Mouse (Mus musculus) brain, adult 2 months (tissue): ENCODE data around the gene Mndal.
"Not testable (repeated sequence)": the region's sequence is repeated elsewhere in the genome, so short reads cannot be mapped to it uniquely, and the experiment has no call there.

Experiments used
- DNase-seq: peaks from one replicate; pipeline ENCODE4 v3.0.0; 2011; ENCODE audit warnings: low read depth, low spot score

Gene Mndal

GRCm38 (mm10) chr1:173941924-173942779 is at the start of gene Mndal, which contains the start of gene Ifi203:
Mndal (minus strand) TSS chr1:173942491.
Ifi203 (minus strand) TSS chr1:173942672.
- DNase-seq, result not testable (repeated sequence)

- not testable (repeated sequence) for DNase-seq
Observed at GRCm38 (mm10) chr1:173982694-173983305, 40.5 kb upstream of the Mndal start, which contains the start of gene Ifi202b. Ifi202b (minus strand) TSS chr1:173982744.

- DNase-seq, result not testable (repeated sequence)
Observed at GRCm38 (mm10) chr1:173981038-173981437, 38.7 kb upstream of the Mndal start.

- DNase-seq, result no peak
Observed at GRCm38 (mm10) chr1:173977622-173978021, 35.3 kb upstream of the Mndal start.

- peak; percentile 79 for DNase-seq
Observed at GRCm38 (mm10) chr1:173973111-173973510, 30.8 kb upstream of the Mndal start.

GRCm38 (mm10) chr1:173961491-173961890 is 19.2 kb upstream of the Mndal start:
- not testable (repeated sequence) for DNase-seq

GRCm38 (mm10) chr1:173959998-173960397 is 17.7 kb upstream of the Mndal start:
- not testable (repeated sequence) for DNase-seq

- DNase-seq, result not testable (repeated sequence)
Observed at GRCm38 (mm10) chr1:173955839-173956527, 13.7 kb upstream of the Mndal start.

- DNase-seq, result peak; percentile 8
Observed at GRCm38 (mm10) chr1:173955071-173955796, 12.9 kb upstream of the Mndal start.

- no peak for DNase-seq
Observed at GRCm38 (mm10) chr1:173953563-173953962, 11.3 kb upstream of the Mndal start.

GRCm38 (mm10) chr1:173949044-173949443 is 6.8 kb upstream of the Mndal start:
- not testable (repeated sequence) for DNase-seq

GRCm38 (mm10) chr1:173942780-173943066 is 432 bp upstream of the Mndal start:
- peak; percentile 42 for DNase-seq

GRCm38 (mm10) chr1:173941522-173941921 is 769 bp downstream of the Mndal start:
- DNase-seq, result not testable (repeated sequence)

GRCm38 (mm10) chr1:173919279-173919678 is 23.0 kb downstream of the Mndal start:
- DNase-seq, result not testable (repeated sequence)

- no peak for DNase-seq
Observed at GRCm38 (mm10) chr1:173914559-173914958, 27.7 kb downstream of the Mndal start.

- not testable (repeated sequence) for DNase-seq
Observed at GRCm38 (mm10) chr1:173913256-173913791, 29.0 kb downstream of the Mndal start.

GRCm38 (mm10) chr1:173912548-173913255 is 29.6 kb downstream of the Mndal start, which contains the start of gene Ifi211:
Ifi211 (minus strand) TSS chr1:173913046.
- DNase-seq, result peak; percentile 0

GRCm38 (mm10) chr1:173911808-173912464 is 30.4 kb downstream of the Mndal start:
- no peak for DNase-seq

GRCm38 (mm10) chr1:173908390-173908789 is 33.9 kb downstream of the Mndal start:
- not testable (repeated sequence) for DNase-seq

- DNase-seq, result not testable (repeated sequence)
Observed at GRCm38 (mm10) chr1:173905885-173906284, 36.4 kb downstream of the Mndal start.
